Mouse (Mus musculus): ENCODE data around the gene Wipf1. TPM values are rescaled to one million over a fixed set of nuclear protein-coding genes. Genes with fewer than 3 reads are reported as not detected.
"Not testable (repeated sequence)": the region's sequence is repeated elsewhere in the genome, so short reads cannot be mapped to it uniquely, and the experiment has no call there.

The Wipf1 gene
- polyA plus RNA-seq, 1 experiment from 2014 or later, result 2.4 TPM

GRCm38 (mm10) chr2:73522336-73522735 is 7.2 kb downstream of the Wipf1 start:
- Histone ChIP-seq H3K4me3 (replicated peaks) (no peak overlapping the region), H3K9me3 (replicated peaks) (no peaks in the 10 kb centered on the region), H3K9ac (replicated peaks) (no peak overlapping the region), H3K27ac (replicated peaks) (no peak overlapping the region), H3K4me1 (no peaks in the 10 kb centered on the region), H3K4me2 (no peak overlapping the region), H3K27me3 (replicated peaks) (no peaks in the 10 kb centered on the region), H3K36me3 (no peaks in the 10 kb centered on the region)
- no peak for ATAC-seq (ENCODE audit: low FRiP score)
- 67% methylated on average over 6 of the region's 6 CpGs for WGBS

- WGBS, result 34% methylated on average over 5 of the region's 5 CpGs
- ATAC-seq (ENCODE audit: low FRiP score), result 0 out of 2 replicates have a peak, but pooled peaks have one; percentile 41
- H3K27ac ChIP-seq (replicated peaks), result no peak overlapping the region
Observed at GRCm38 (mm10) chr2:73521737-73522136, 7.8 kb downstream of the Wipf1 start.

GRCm38 (mm10) chr2:73518966-73519365 is 10.6 kb downstream of the Wipf1 start:
- Histone ChIP-seq H3K27me3 (replicated peaks) (no peaks in the 10 kb centered on the region), H3K9ac (replicated peaks) (no peak overlapping the region), H3K9me3 (replicated peaks) (no peaks in the 10 kb centered on the region), H3K27ac (replicated peaks) (no peak overlapping the region), H3K36me3 (no peaks in the 10 kb centered on the region), H3K4me3 (replicated peaks) (no peak overlapping the region), H3K4me1 (no peaks in the 10 kb centered on the region), H3K4me2 (no peak overlapping the region)
- ATAC-seq (ENCODE audit: low FRiP score), result no peak
- WGBS, result 84% methylated on average over 5 of the region's 5 CpGs

More at GRCm38 (mm10) chr2:73521737-73522136, 7.8 kb downstream of the Wipf1 start:
- H3K9ac ChIP-seq (replicated peaks), result no peak overlapping the region
- H3K9me3 ChIP-seq (replicated peaks), result no peaks in the 10 kb centered on the region
- no peak overlapping the region for H3K4me3 ChIP-seq (replicated peaks)
- H3K4me2 ChIP-seq, result no peak overlapping the region
- no peaks in the 10 kb centered on the region for H3K4me1 ChIP-seq
- H3K36me3 ChIP-seq, result no peaks in the 10 kb centered on the region
- no peaks in the 10 kb centered on the region for H3K27me3 ChIP-seq (replicated peaks)

GRCm38 (mm10) chr2:73518311-73518710 is 11.2 kb downstream of the Wipf1 start:
- H3K27me3 ChIP-seq (replicated peaks), result no peaks in the 10 kb centered on the region
- no peak for ATAC-seq (ENCODE audit: low FRiP score)
- no peaks in the 10 kb centered on the region for H3K4me1 ChIP-seq
- H3K36me3 ChIP-seq, result no peaks in the 10 kb centered on the region
- WGBS, result 84% methylated on average over 2 of the region's 2 CpGs
- H3K27ac ChIP-seq (replicated peaks), result no peak overlapping the region
- H3K4me3 ChIP-seq (replicated peaks), result no peak overlapping the region
- H3K9ac ChIP-seq (replicated peaks), result no peak overlapping the region
- no peaks in the 10 kb centered on the region for H3K9me3 ChIP-seq (replicated peaks)
- no peak overlapping the region for H3K4me2 ChIP-seq

- Histone ChIP-seq H3K27me3 (replicated peaks) (no peaks in the 10 kb centered on the region), H3K27ac (replicated peaks) (no peak overlapping the region), H3K4me3 (replicated peaks) (no peak overlapping the region), H3K9me3 (replicated peaks) (no peaks in the 10 kb centered on the region), H3K9ac (replicated peaks) (no peak overlapping the region), H3K4me2 (no peak overlapping the region), H3K36me3 (no peaks in the 10 kb centered on the region), H3K4me1 (no peaks in the 10 kb centered on the region)
- no peak for ATAC-seq (ENCODE audit: low FRiP score)
- WGBS, result 91% methylated on average over 6 of the region's 6 CpGs
Observed at GRCm38 (mm10) chr2:73514178-73514577, 15.4 kb downstream of the Wipf1 start.

GRCm38 (mm10) chr2:73513204-73513749 is 16.3 kb downstream of the Wipf1 start:
- H3K9me3 ChIP-seq (replicated peaks), result no peaks in the 10 kb centered on the region
- H3K27me3 ChIP-seq (replicated peaks), result no peaks in the 10 kb centered on the region
- no peaks in the 10 kb centered on the region for H3K4me1 ChIP-seq
- H3K36me3 ChIP-seq, result no peaks in the 10 kb centered on the region
- WGBS, result 88% methylated on average over 2 of the region's 2 CpGs
- no peak overlapping the region for H3K4me3 ChIP-seq (replicated peaks)
- no peak for ATAC-seq (ENCODE audit: low FRiP score)
- no peak overlapping the region for H3K4me2 ChIP-seq
- no peak overlapping the region for H3K27ac ChIP-seq (replicated peaks)
- H3K9ac ChIP-seq (replicated peaks), result no peak overlapping the region

- no peak overlapping the region for H3K9ac ChIP-seq (replicated peaks)
- no peaks in the 10 kb centered on the region for H3K4me1 ChIP-seq
- WGBS, result 92% methylated on average over 3 of the region's 3 CpGs
- no peaks in the 10 kb centered on the region for H3K27me3 ChIP-seq (replicated peaks)
- H3K36me3 ChIP-seq, result no peaks in the 10 kb centered on the region
- H3K9me3 ChIP-seq (replicated peaks), result no peaks in the 10 kb centered on the region
- no peak overlapping the region for H3K4me3 ChIP-seq (replicated peaks)
- no peak for ATAC-seq (ENCODE audit: low FRiP score)
- H3K4me2 ChIP-seq, result no peak overlapping the region
- H3K27ac ChIP-seq (replicated peaks), result no peak overlapping the region
Observed at GRCm38 (mm10) chr2:73512044-73512443, 17.5 kb downstream of the Wipf1 start.

DNA sequence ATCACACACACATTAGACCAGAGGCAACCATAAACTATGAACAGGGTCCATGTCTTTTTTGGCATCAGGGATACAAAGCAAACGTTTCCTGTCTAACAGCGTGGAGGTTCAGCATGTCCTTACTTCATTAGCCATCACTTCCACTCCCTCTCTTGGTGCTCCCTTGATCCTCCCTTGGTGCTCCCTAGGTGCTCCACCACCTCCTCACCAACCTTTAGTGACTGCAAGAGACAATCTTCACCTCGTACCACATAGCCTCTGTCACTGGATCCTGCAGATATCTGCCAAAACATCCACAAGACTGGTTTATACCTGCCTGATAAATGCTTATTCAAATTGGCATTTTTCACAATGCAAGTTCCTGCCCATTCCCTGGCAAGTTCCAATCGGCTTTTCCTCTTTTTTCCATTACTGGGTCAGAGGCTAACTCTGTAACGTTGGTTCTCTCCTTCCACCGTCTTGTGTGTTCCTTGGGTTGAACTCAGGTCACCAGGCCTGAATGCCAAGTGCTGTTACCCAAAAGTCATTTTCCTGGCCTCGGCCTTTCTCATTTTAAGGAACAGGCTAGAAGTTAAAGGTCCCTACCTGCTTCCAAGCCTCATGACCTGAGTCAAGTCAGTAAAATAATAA is 18.7 kb downstream of the Wipf1 start:
- Histone ChIP-seq H3K9ac (replicated peaks) (no peak overlapping the region), H3K27me3 (replicated peaks) (no peaks in the 10 kb centered on the region), H3K4me2 (no peak overlapping the region), H3K4me3 (replicated peaks) (no peak overlapping the region), H3K36me3 (no peaks in the 10 kb centered on the region), H3K4me1 (no peaks in the 10 kb centered on the region), H3K9me3 (replicated peaks) (no peaks in the 10 kb centered on the region), H3K27ac (replicated peaks) (no peak overlapping the region)
- 86% methylated on average over 7 of the region's 7 CpGs for WGBS
- no peak for ATAC-seq (ENCODE audit: low FRiP score)

DNA sequence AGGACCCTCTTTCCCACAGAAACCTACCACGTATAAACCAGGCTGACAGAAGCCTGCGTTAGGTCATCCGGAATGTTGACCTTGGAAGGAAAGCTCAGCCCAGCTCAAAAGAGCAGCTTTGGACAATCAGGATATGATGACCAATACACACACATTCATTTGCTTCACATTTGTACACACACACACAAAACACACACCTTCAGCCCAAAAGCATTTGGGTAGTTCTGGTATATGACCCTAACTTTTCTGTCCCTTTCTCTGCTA is 19.6 kb downstream of the Wipf1 start:
- Histone ChIP-seq H3K4me3 (replicated peaks) (no peak overlapping the region), H3K27ac (replicated peaks) (no peak overlapping the region), H3K36me3 (no peaks in the 10 kb centered on the region), H3K4me2 (no peak overlapping the region), H3K9ac (replicated peaks) (no peak overlapping the region), H3K27me3 (replicated peaks) (no peaks in the 10 kb centered on the region), H3K4me1 (no peaks in the 10 kb centered on the region), H3K9me3 (replicated peaks) (no peaks in the 10 kb centered on the region)
- 86% methylated on average over 3 of the region's 3 CpGs for WGBS
- ATAC-seq (ENCODE audit: low FRiP score), result no peak

GRCm38 (mm10) chr2:73509248-73510024 is 20.1 kb downstream of the Wipf1 start:
- Histone ChIP-seq H3K4me3 (replicated peaks) (no peak overlapping the region), H3K9ac (replicated peaks) (no peak overlapping the region), H3K27ac (replicated peaks) (no peak overlapping the region), H3K27me3 (replicated peaks) (no peaks in the 10 kb centered on the region), H3K4me1 (no peaks in the 10 kb centered on the region), H3K9me3 (replicated peaks) (no peaks in the 10 kb centered on the region), H3K36me3 (no peaks in the 10 kb centered on the region), H3K4me2 (no peak overlapping the region)
- ATAC-seq (ENCODE audit: low FRiP score), result no peak
- 77% methylated on average over 15 of the region's 15 CpGs for WGBS

DNA sequence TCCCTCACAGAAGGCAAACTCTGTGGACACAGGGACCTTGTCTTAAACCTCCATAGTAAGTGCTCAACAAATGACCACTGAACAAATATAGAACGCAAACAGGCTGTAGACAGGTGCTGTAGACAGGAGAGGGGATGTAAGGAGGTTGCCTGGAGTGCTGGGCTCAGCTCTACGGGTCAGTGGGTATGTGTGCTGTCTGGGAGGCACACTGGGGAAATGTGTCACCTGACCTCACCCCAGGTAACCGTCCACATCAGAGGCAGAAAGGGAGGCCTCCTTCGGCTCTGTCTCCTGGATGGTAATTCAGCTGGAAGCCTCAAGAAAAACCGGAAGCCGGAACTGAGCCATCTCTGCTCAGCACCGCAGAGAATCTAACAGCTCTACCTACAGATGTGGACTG is 21.6 kb downstream of the Wipf1 start:
- Histone ChIP-seq H3K9ac (replicated peaks) (no peak overlapping the region), H3K36me3 (no peaks in the 10 kb centered on the region), H3K27ac (replicated peaks) (no peak overlapping the region), H3K4me3 (replicated peaks) (no peak overlapping the region), H3K27me3 (replicated peaks) (no peaks in the 10 kb centered on the region), H3K9me3 (replicated peaks) (no peaks in the 10 kb centered on the region), H3K4me2 (no peak overlapping the region), H3K4me1 (no peaks in the 10 kb centered on the region)
- no peak for ATAC-seq (ENCODE audit: low FRiP score)
- 83% methylated on average over 7 of the region's 7 CpGs for WGBS

DNA sequence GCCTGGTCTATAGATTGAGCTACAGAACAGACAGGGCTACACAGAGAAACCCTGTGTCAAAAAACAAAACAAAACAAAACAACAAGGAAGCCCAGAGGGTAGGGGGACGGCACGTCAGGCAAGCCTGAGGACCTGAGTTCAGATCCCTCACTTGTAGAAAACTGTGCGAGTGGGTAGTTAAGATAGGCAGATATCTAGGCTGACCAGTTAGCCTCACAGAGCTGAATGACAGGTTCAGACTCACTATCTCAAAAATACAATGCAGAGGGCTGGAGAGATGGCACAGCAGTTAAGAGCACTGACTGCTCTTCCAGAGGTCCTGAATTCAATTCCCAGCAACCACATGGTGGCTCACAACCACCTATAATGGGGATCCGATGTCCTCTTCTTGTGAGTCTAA is 23.2 kb downstream of the Wipf1 start:
- not testable (repeated sequence) for H3K9ac ChIP-seq (replicated peaks); H3K36me3 ChIP-seq; H3K4me3 ChIP-seq (replicated peaks); H3K4me1 ChIP-seq; H3K27me3 ChIP-seq (replicated peaks); ATAC-seq (ENCODE audit: low FRiP score); H3K4me2 ChIP-seq; H3K9me3 ChIP-seq (replicated peaks); H3K27ac ChIP-seq (replicated peaks)
- WGBS, result 91% methylated on average over 4 of the region's 4 CpGs

Data from neural tube, embryonic 15.5 days (tissue).